Mouse (Mus musculus) limb, embryonic 14.5 days (tissue): ENCODE data around the gene Krtcap2. TPM values are rescaled to one million over a fixed set of nuclear protein-coding genes. Genes with fewer than 3 reads are reported as not detected.

Experiments
- ATAC-seq: fragments of 200-750 bp; cut with Nextera tagmentation; 2 replicates; pipeline ENCODE4 v1.8.0; 2017; ENCODE audit warnings: low read depth, moderate number of reproducible peaks, moderate TSS enrichment; ENCODE audit not compliant: low FRiP score
- DNase-seq: peaks from one replicate; pipeline ENCODE4 v3.0.0-alpha.2; 2015; ENCODE audit warnings: low spot score
- H3K27ac ChIP-seq: fragments of 300-500 bp; sonication (generic); replicated peaks from 2 replicates; pipeline ENCODE4 v1.5.1; 2014; ENCODE audit warnings: low read depth, mild to moderate bottlenecking, low read length, moderate library complexity, mixed read lengths
- H3K27me3 ChIP-seq: fragments of 300-500 bp; sonication (generic); 2 replicates; pipeline ENCODE4 v1.6.1; 2014; ENCODE audit warnings: low read length, mixed read lengths; ENCODE audit not compliant: control insufficient read depth, insufficient read depth
- H3K36me3 ChIP-seq: fragments of 300-500 bp; sonication (generic); 2 replicates; pipeline ENCODE4 v1.6.1; 2014; ENCODE audit warnings: mild to moderate bottlenecking, low read length, moderate library complexity, mixed read lengths; ENCODE audit not compliant: control insufficient read depth, insufficient read depth
- H3K4me1 ChIP-seq: fragments of 300-500 bp; sonication (generic); 2 replicates; pipeline ENCODE4 v1.6.1; 2014; ENCODE audit warnings: antibody characterized with exemption, low read length, mixed read lengths; ENCODE audit not compliant: control insufficient read depth, insufficient read depth
- H3K4me2 ChIP-seq: fragments of 300-500 bp; sonication (generic); replicated peaks from 2 replicates; pipeline ENCODE4 v1.6.1; 2014; ENCODE audit warnings: low read depth, mild to moderate bottlenecking, low read length, moderate library complexity; ENCODE audit not compliant: severe bottlenecking
- H3K4me3 ChIP-seq: fragments of 300-500 bp; sonication (generic); replicated peaks from 2 replicates; pipeline ENCODE4 v1.5.1; 2014; ENCODE audit warnings: low read length
- H3K9ac ChIP-seq: fragments of 300-500 bp; sonication (generic); 2 replicates; pipeline ENCODE4 v1.6.1; 2014; ENCODE audit warnings: mild to moderate bottlenecking, low read depth, low read length, moderate library complexity; ENCODE audit not compliant: severe bottlenecking
- H3K9me3 ChIP-seq: fragments of 300-500 bp; sonication (generic); 2 replicates; pipeline ENCODE4 v1.6.1; 2016; ENCODE audit warnings: low read length; ENCODE audit not compliant: control insufficient read depth
- POLR2A ChIP-seq: fragments of 200-500 bp; IDR thresholded peaks from 2 replicates; pipeline ENCODE4 v1.8.0; 2012; ENCODE audit warnings: inconsistent platforms, mild to moderate bottlenecking, moderate library complexity, borderline replicate concordance; ENCODE audit not compliant: insufficient read depth, insufficient read length; ENCODE audit errors: extremely low read depth
- WGBS: fragments of 180-500 bp; shearing (Covaris S2); extraction: QIAGEN DNeasy Blood & Tissue Kit; methylation state at CpG from one replicate; pipeline ENCODE4 v1.1.7; 2014; 5-methylcytosine and 5-hydroxymethylcytosine counted together
- polyA plus RNA-seq, 2 experiments: library from polyadenylated mRNA; depleted of rRNA in 1 of 2; stranded (reverse) in 1 of 2; unstranded in 1 of 2; fragments of >200 nt; fragmentation: Nextera tagmentation in 1 of 2; extraction: Ambion mirVana in 1 of 2; gene quantifications; 2 replicates each; pipeline versions ENCODE4 v1.2.1 to v1.2.3; 2012 to 2014

The Krtcap2 gene
- polyA plus RNA-seq, 2 experiments = 121 to 353 TPM

GRCm38 (mm10) chr3:89206079-89206478 is 39.7 kb upstream of the Krtcap2 start:
- Histone ChIP-seq H3K9ac (no peak overlapping the region), H3K36me3 (peaks cover 55% of the 10 kb centered on the region), H3K4me2 (no peak overlapping the region), H3K9me3 (no peaks in the 10 kb centered on the region), H3K27me3 (no peaks in the 10 kb centered on the region), H3K4me3 (no peak overlapping the region), H3K4me1 (peaks cover 4% of the 10 kb centered on the region), H3K27ac (no peak overlapping the region)
- ATAC-seq (no peak), DNase-seq (no peak)
- no peak for TF ChIP-seq POLR2A
- 94% methylated on average over 7 of the region's 7 CpGs for WGBS

- TF ChIP-seq POLR2A = no peak
- no peak for ATAC-seq
- Histone ChIP-seq H3K36me3 (peaks cover 55% of the 10 kb centered on the region), H3K4me2 (no peak overlapping the region), H3K4me1 (peaks cover 4% of the 10 kb centered on the region), H3K27me3 (no peaks in the 10 kb centered on the region), H3K27ac (no peak overlapping the region), H3K9ac (no peak overlapping the region), H3K9me3 (no peaks in the 10 kb centered on the region), H3K4me3 (no peak overlapping the region)
- DNase-seq = no peak
- WGBS = 76% methylated on average over 2 of the region's 2 CpGs
Measured at GRCm38 (mm10) chr3:89206695-89207094, 39.1 kb upstream of the Krtcap2 start.

- Histone ChIP-seq H3K36me3 (peaks cover 55% of the 10 kb centered on the region), H3K27ac (no peak overlapping the region), H3K9me3 (no peaks in the 10 kb centered on the region), H3K4me3 (no peak overlapping the region), H3K9ac (no peak overlapping the region), H3K4me1 (peaks cover 10% of the 10 kb centered on the region), H3K27me3 (no peaks in the 10 kb centered on the region), H3K4me2 (no peak overlapping the region)
- TF ChIP-seq POLR2A = no peak
- DNase-seq (no peak), ATAC-seq (no peak)
- WGBS = 82% methylated on average over 13 of the region's 13 CpGs
Measured at GRCm38 (mm10) chr3:89208075-89208657, 37.6 kb upstream of the Krtcap2 start.

- DNase-seq (no peak), ATAC-seq (no peak)
- TF ChIP-seq POLR2A = no peak
- Histone ChIP-seq H3K9ac (no peak overlapping the region), H3K4me1 (peaks cover 7% of the 10 kb centered on the region), H3K4me3 (no peak overlapping the region), H3K27ac (no peak overlapping the region), H3K27me3 (no peaks in the 10 kb centered on the region), H3K4me2 (no peak overlapping the region), H3K9me3 (no peaks in the 10 kb centered on the region), H3K36me3 (peaks cover 55% of the 10 kb centered on the region)
- 82% methylated on average over 6 of the region's 6 CpGs for WGBS
Measured at GRCm38 (mm10) chr3:89208736-89209135, 37.0 kb upstream of the Krtcap2 start.

- ATAC-seq = no peak
- Histone ChIP-seq H3K4me1 (peaks cover 10% of the 10 kb centered on the region), H3K4me2 (no peak overlapping the region), H3K36me3 (peaks cover 55% of the 10 kb centered on the region), H3K9me3 (no peaks in the 10 kb centered on the region), H3K9ac (no peak overlapping the region), H3K27me3 (no peaks in the 10 kb centered on the region), H3K4me3 (no peak overlapping the region), H3K27ac (no peak overlapping the region)
- no peak for DNase-seq
- WGBS = 90% methylated on average over 7 of the region's 7 CpGs
- TF ChIP-seq POLR2A = no peak
Measured at GRCm38 (mm10) chr3:89209731-89210130, 36.0 kb upstream of the Krtcap2 start.
